Mouse (Mus musculus) adrenal gland, postnatal 25 days (tissue): ENCODE measurements around the gene Pnpla2. TPM values are rescaled to one million over a fixed set of nuclear protein-coding genes. Genes with fewer than 3 reads are reported as not detected.
"Not testable (repeated sequence)": the region's sequence is repeated elsewhere in the genome, so short reads cannot be mapped to it uniquely, and the experiment has no call there.

Source experiments
- DNase-seq: peaks from one replicate; pipeline ENCODE4 v3.0.0; 2021; ENCODE audit warnings: mixed read lengths
- total RNA-seq: library from RNA; stranded (reverse); gene quantifications from 2 replicates; pipeline ENCODE4 v1.2.3, GENCODE M21; 2021

The Pnpla2 gene
- total RNA-seq, 1 experiment from 2014 or later = 538 TPM

- no peak for DNase-seq
These were observed 23.4 kb upstream of the Pnpla2 start for GRCm38 (mm10) chr7:141431434-141432185.

GRCm38 (mm10) chr7:141432186-141432611 lies 22.8 kb upstream of the Pnpla2 start:
- peak; percentile 86 for DNase-seq

- peak; percentile 78 for DNase-seq
These were observed 22.1 kb upstream of the Pnpla2 start for GRCm38 (mm10) chr7:141432741-141433516.

GRCm38 (mm10) chr7:141433517-141434400 lies 21.2 kb upstream of the Pnpla2 start:
- DNase-seq = no peak

GRCm38 (mm10) chr7:141434464-141434863 lies 20.5 kb upstream of the Pnpla2 start:
- peak; percentile 55 for DNase-seq

GRCm38 (mm10) chr7:141435129-141435855 lies 19.7 kb upstream of the Pnpla2 start:
- peak; percentile 72 for DNase-seq

GRCm38 (mm10) chr7:141435856-141436522 lies 19.0 kb upstream of the Pnpla2 start:
- no peak for DNase-seq

- DNase-seq = no peak
These were observed 18.5 kb upstream of the Pnpla2 start for GRCm38 (mm10) chr7:141436523-141436892.

GRCm38 (mm10) chr7:141437178-141438120 lies 17.5 kb upstream of the Pnpla2 start, which contains the start of gene Slc25a22:
Slc25a22 (minus strand) TSS chr7:141437892.
- peak; percentile 88 for DNase-seq

GRCm38 (mm10) chr7:141438201-141438968 lies 16.6 kb upstream of the Pnpla2 start:
- DNase-seq = no peak

GRCm38 (mm10) chr7:141439140-141439679 lies 15.8 kb upstream of the Pnpla2 start:
- no peak for DNase-seq

- no peak for DNase-seq
These were observed 15.2 kb upstream of the Pnpla2 start for GRCm38 (mm10) chr7:141439811-141440210.

- peak; percentile 69 for DNase-seq
These were observed 14.4 kb upstream of the Pnpla2 start for GRCm38 (mm10) chr7:141440613-141441012.

- no peak for DNase-seq
These were observed 13.5 kb upstream of the Pnpla2 start for GRCm38 (mm10) chr7:141441460-141441859.

GRCm38 (mm10) chr7:141442199-141442598 lies 12.8 kb upstream of the Pnpla2 start:
- DNase-seq = no peak

- no peak for DNase-seq
These were observed 11.7 kb upstream of the Pnpla2 start for GRCm38 (mm10) chr7:141443081-141443821.

- DNase-seq = peak; percentile 71
These were observed 11.2 kb upstream of the Pnpla2 start, which contains the start of gene Pidd1 for GRCm38 (mm10) chr7:141443828-141444237. Pidd1 (minus strand) TSS chr7:141444025.

- DNase-seq = not testable (repeated sequence)
These were observed 8.6 kb upstream of the Pnpla2 start for GRCm38 (mm10) chr7:141446374-141446773.
